Mouse (Mus musculus) left cerebral cortex, postnatal 14 days (tissue): ENCODE measurements around the gene Rarres2. TPM values are rescaled to one million over a fixed set of nuclear protein-coding genes. Genes with fewer than 3 reads are reported as not detected.

Source experiments
- DNase-seq, 2 experiments: peaks; one replicate each; pipeline ENCODE4 v3.0.0; 2021 to 2022; ENCODE audit warnings: low spot score in 2 of 2, mixed read lengths in 1 of 2
- intact Hi-C: fragments of 180-260 bp; cut with DNase I; formaldehyde crosslinking; loops from one replicate; pipeline ENCODE4 v1.15.1; 2025
- long read RNA-seq, 2 experiments: library from polyadenylated mRNA; stranded (forward); transcript quantifications; one replicate each; pipeline ENCODE4 v2.0.0; 2021
- total RNA-seq, 2 experiments: library from RNA; stranded (reverse); gene quantifications; 2 replicates each; pipeline ENCODE4 v1.2.3; 2021

Rarres2 gene
- 10 to 100 TPM; 10.3 to 10.9 TPM for total RNA-seq
- long read RNA-seq, experiment 1, partial matches to known transcripts, result 0 of 10 reads
- long read RNA-seq, experiment 1, other reads (novel, unspliced or antisense), result 1 of 10 reads
- long read RNA-seq, experiment 2, partial matches to known transcripts, result 1 of 5 reads
- long read RNA-seq, experiment 2, other reads (novel, unspliced or antisense), result 2 of 5 reads

DNA sequence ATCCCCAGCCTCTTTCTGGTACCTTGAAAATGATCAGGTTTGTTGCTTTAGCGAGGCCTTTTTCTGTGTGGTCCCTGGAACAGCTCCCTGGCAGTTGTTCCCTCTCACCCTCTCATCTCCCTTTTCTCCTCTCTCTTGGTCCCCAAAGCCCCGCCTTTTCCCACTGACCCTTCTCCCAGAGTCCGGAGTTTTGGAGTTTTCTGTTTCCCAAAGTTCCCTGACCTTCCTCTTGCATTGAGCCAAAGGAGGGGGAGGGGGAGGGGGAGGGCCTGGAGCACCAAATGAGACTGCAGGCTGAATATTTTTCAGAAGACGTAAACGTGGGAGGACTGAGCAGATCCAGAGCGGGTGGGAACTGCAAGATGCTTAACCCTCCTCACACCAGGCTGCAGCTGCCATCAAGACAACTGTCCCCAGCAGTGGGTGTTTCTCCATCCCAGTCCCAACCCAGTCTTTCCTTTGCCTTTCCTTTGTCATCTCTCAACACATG lies at the start of gene Rarres2:
Gene Rarres2 (minus strand): TSS at position 218 of the 490 bp plus-strand sequence.
- no peak for DNase-seq
- intact Hi-C loops, result no loop called here

DNA sequence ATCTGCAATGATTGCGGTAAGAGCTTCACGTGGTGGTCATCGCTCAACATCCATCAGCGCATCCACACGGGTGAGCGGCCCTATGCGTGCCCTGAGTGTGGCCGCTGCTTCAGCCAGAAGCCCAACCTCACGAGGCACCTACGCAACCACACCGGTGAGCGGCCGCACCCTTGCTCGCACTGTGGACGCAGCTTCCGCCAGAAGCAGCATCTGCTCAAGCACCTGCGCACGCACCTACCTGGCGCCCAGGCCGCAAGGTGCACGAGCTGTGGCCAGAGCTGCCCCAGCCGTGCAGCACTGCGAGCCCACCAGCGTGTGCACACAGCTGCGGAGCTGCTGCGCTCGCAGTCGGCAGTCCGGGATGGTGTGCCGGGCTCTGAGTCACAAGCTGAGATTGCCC lies 47.4 kb upstream of the Rarres2 start:
- intact Hi-C loops, result no loop called here
- no peak for DNase-seq

DNA sequence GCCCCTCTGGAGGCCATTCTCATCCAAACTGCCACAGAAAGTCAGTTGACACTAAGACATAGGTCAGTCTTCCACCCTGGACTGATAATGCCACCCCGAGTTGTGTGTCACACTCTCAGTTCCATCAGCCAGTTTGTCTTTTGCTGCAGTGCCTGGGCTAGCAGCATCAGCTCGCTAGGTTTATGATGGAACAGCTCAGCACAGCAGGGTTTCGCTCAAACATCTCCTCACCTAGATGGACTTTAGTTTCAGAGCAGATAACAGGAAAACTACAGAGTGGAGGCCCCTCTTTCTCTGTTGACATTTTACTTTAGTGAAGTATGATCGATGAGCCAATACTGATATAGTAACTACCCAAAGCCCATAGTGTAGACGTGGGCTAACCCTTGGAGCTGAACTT lies 42.2 kb upstream of the Rarres2 start:
- intact Hi-C loops, result no loop called here

DNA sequence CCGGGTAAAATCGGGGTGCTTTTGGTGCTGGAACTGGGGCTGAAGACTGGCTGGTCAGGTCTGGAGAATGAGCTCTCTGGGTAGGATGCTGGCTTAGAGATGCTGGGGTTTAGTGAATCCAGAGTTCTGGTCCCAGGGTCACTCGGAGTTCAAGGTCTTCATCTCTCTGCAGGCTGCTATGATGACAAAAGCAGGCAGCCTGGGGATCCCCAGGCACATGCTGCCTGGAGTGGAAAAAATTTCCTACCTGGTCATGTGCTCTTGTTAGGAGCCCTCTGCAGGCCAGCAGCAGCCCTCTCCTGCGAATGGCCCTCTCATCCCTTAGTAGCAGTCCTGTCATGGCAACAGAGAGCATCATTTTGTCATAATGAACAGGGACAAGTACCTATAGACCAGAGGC lies 40.9 kb upstream of the Rarres2 start:
- no peak for DNase-seq
- intact Hi-C loops, result no loop called here

More for the DNA sequence above, 42.2 kb upstream of the Rarres2 start:
- no peak for DNase-seq

- intact Hi-C loops, result no loop called here
- no peak for DNase-seq
Measured at GRCm38 (mm10) chr6:48610657-48611056, 38.1 kb upstream of the Rarres2 start.

DNA sequence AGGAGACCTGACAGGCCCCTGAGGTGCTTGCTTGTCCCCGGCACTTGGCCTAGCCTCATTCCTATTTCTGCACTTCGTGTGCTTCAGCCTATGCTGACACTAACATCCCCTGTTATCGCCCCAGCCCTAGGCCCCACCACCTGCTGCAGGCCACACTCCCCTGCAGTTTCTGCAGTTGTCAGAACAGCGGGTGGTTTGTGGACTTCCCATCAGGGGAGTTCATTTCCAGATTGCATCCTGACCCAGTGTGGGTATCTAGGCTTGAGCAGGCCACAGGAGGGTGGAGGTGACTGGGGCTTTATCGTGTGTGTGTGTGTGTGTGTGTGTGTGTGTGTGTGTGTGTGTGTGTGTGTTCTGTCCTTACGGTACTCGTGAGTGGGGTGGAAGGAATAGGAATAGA lies 36.9 kb upstream of the Rarres2 start:
- DNase-seq, result no peak
- intact Hi-C loops, result no loop called here

GRCm38 (mm10) chr6:48608124-48608523 lies 35.5 kb upstream of the Rarres2 start:
- intact Hi-C loops, result no loop called here
- no peak for DNase-seq

DNA sequence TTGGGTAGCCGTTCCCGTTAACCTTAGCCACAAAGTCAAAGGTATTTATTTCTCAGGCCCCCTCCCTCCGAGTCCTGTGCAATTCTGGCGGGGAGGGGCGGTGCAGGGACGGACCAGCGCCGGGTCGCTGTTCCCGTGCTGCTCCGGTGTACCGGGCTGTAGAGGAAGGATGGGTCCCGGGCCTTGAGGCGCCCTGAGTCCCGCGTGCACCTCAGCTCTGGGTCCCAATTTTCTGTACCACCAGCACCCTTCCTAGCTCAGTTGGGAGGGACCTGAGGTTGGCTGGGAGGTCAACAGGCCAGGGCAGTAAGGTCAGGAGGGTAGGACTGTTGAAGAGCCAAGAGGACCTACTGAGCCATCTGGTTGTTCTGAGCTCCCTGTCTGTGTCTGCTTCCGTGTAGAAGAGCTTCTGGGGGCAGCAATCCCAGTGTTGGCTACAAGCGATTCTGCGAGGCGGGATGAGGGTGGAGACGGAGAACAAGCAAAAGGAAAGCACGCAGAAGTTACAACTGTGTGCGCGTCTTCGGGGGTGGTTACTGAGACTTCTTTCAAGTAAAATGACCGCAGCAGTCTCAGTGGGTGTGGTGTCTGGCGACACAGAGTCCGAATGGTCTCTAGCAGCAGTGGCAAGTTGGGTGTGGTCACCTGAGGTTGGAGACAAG lies 29.6 kb upstream of the Rarres2 start:
- DNase-seq, result peak; percentile 52 to 64
- intact Hi-C loops, result no loop called here

GRCm38 (mm10) chr6:48601271-48602079 lies 28.9 kb upstream of the Rarres2 start, which contains the start of gene Zfp775:
TSS of gene Zfp775 (plus strand) at chr6:48602063.
- intact Hi-C loops, result no loop called here
- peak; percentile 97 for DNase-seq

DNA sequence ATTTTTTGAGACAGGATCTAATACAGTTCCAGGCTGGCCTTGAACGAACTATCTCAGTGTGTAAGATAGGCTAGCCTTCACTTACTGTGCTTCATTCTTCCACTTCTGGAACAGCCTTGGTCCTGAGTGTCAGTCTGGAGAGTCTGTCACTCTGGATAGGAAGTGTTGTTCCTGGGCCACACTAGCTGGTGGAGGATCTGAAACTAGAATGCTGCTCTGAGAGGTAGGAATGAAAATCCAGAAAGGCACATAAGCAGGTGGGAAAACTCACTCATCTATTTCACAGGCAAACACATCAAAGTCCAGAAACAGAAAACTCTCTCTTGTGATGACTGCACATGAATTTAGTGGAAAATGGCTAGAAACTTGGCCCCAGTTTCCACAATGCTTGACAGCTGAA lies 28.0 kb upstream of the Rarres2 start:
- intact Hi-C loops, result no loop called here
- no peak for DNase-seq

DNA sequence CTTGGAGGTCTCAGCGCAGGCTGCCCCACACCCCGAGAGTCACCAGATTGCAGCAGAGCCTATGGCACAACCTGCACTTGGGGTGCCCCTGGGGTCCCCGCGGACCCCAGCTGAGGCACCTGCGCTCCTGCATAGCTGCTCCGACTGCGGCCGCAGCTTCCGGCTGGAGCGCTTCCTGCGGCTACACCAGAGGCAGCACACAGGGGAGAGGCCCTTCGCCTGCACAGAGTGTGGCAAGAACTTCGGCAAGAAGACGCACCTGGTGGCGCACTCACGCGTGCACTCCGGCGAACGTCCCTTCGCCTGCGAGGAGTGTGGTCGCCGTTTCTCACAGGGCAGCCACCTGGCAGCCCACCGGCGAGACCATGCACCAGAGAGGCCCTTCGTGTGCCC lies 24.6 kb upstream of the Rarres2 start:
- DNase-seq, result no peak
- intact Hi-C loops, result no loop called here

DNA sequence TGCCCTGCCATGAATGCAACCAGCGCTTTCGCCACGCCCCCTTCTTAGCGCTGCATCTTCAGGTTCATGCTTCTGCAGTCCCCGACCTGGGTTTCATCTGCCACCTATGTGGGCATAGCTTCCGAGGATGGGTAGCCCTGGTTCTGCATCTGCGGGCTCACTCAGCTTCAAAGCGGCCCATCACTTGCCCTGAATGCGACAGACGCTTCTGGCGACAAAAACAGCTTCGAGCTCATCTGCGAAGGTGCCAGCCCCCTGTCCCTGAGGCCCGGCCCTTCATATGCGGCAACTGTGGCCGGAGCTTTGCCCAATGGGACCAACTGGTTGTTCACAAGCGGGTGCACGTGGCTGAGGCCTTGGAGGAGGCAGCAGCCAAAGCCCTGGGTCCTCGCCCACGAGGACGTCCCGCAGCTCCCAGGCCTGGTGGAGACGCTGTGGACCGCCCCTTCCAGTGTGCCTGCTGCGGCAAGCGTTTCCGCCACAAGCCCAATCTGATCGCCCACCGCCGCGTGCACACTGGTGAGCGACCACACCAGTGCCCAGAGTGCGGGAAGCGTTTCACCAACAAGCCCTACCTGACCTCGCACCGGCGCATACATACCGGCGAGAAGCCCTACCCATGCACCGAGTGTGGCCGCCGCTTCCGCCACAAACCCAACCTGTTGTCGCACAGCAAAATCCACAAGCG lies 24.1 kb upstream of the Rarres2 start:
- no peak for DNase-seq
- intact Hi-C loops, result no loop called here

GRCm38 (mm10) chr6:48595278-48595677 lies 22.7 kb upstream of the Rarres2 start:
- intact Hi-C loops, result no loop called here
- DNase-seq, result peak in 1 of 2 experiments; percentile 57

GRCm38 (mm10) chr6:48594043-48594738 lies 21.6 kb upstream of the Rarres2 start:
- peak; percentile 65 to 69 for DNase-seq
- intact Hi-C loops, result loop anchor here (5.0 kb wide), 1 partner anchor 33 kb away; the partner anchor contains the start of gene AI854703

- intact Hi-C loops, result loop anchor here (5.0 kb wide), 1 partner anchor 34 kb away; the partner anchor contains the start of gene AI854703
- DNase-seq, result peak; percentile 90 to 92
Measured at GRCm38 (mm10) chr6:48593158-48594042, 20.8 kb upstream of the Rarres2 start, which contains the start of the genes Repin1 and Gm44965. TSS of gene Repin1 (plus strand) at chr6:48593883. TSS of gene Gm44965 (plus strand) at chr6:48593941.

DNA sequence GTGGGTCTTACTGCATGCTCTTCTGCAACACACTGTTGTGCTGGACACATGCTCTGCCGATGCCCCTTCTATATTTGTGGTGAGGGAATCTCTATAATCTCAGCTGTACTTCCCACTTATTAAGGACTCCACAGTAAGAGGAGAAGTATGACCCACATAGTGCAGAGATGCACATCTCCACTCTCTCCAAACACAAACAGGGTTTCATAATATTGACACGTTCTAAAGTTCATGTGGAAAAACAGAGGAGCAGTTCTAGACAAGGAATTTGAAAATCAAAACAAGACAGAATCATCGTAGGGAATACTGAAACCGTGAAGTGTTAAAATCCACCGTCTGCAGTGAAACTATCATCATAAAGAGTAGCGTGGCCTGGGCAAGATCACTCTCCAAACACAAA lies 19.3 kb upstream of the Rarres2 start:
- DNase-seq, result no peak
- intact Hi-C loops, result loop anchor here (5.0 kb wide), 1 partner anchor 35 kb away; the partner anchor contains the start of gene AI854703

GRCm38 (mm10) chr6:48591221-48591845 lies 18.7 kb upstream of the Rarres2 start:
- intact Hi-C loops, result loop anchor here (5.0 kb wide), 1 partner anchor 36 kb away; the partner anchor contains the start of gene AI854703
- no peak for DNase-seq
